Mouse (Mus musculus): ENCODE data around the gene Zfp362.

DNA sequence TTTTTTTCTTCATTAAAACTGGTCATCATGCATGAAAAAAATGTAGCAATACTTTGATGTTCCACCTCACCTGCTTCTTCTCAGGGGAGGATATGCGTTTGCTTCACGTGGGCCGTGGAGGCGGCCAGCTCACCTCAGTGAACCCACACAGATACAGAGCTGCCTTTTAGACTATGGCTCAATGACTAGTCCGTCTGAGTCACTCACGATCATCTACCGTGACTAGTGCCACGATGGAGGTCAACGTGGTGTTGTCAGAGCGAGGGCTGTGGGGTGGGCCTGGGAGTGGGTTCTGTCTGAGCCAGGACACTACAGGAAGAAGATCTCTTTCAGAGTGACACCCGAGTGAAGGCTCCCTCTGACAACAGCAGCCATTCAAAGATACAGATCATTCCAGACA, 47.3 kb upstream of the Zfp362 start:
- TF ChIP-seq CTCF (conservative IDR thresholded peaks at IDR 0.05; ENCODE audit: low read length), result no peak
- TF ChIP-seq NANOG (IDR thresholded peaks at IDR 0.05; ENCODE audit: borderline replicate concordance, low read length), result no peak
- TF ChIP-seq POU5F1 (IDR thresholded peaks at IDR 0.05; ENCODE audit: borderline replicate concordance, low read length), result no peak

Data from E14TG2a.4 (cell line).